Mouse (Mus musculus) liver, embryonic 15.5 days (tissue): ENCODE data around the gene Tspan9. TPM values are rescaled to one million over a fixed set of nuclear protein-coding genes. Genes with fewer than 3 reads are reported as not detected.

Experiments used
- ATAC-seq: fragments of 200-750 bp; cut with Nextera tagmentation; 2 replicates; pipeline ENCODE4 v1.8.0; 2017; ENCODE audit warnings: moderate number of reproducible peaks, mild to moderate bottlenecking, moderate library complexity; ENCODE audit not compliant: insufficient read depth
- H3K27ac ChIP-seq: fragments of 300-500 bp; sonication (generic); replicated peaks from 2 replicates; pipeline ENCODE4 v1.5.1; 2015; ENCODE audit warnings: mild to moderate bottlenecking, inconsistent platforms
- H3K27me3 ChIP-seq: fragments of 300-500 bp; sonication (generic); 2 replicates; pipeline ENCODE4 v1.6.1; 2015; ENCODE audit warnings: mild to moderate bottlenecking, inconsistent platforms
- H3K36me3 ChIP-seq: fragments of 300-500 bp; sonication (generic); replicated peaks from 2 replicates; pipeline ENCODE4 v1.6.1; 2015; ENCODE audit warnings: moderate library complexity, mild to moderate bottlenecking, inconsistent platforms
- H3K4me1 ChIP-seq: fragments of 300-500 bp; sonication (generic); replicated peaks from 2 replicates; pipeline ENCODE4 v1.6.1; 2015; ENCODE audit warnings: inconsistent platforms
- H3K4me2 ChIP-seq: fragments of 300-500 bp; sonication (generic); 2 replicates; pipeline ENCODE4 v1.6.1; 2015; ENCODE audit warnings: moderate library complexity, mild to moderate bottlenecking, inconsistent platforms
- H3K4me3 ChIP-seq: fragments of 300-500 bp; sonication (generic); replicated peaks from 2 replicates; pipeline ENCODE4 v1.5.1; 2015; ENCODE audit warnings: mild to moderate bottlenecking, inconsistent platforms
- H3K9ac ChIP-seq: fragments of 300-500 bp; sonication (generic); 2 replicates; pipeline ENCODE4 v1.6.1; 2015; ENCODE audit warnings: moderate library complexity, mild to moderate bottlenecking, inconsistent platforms
- H3K9me3 ChIP-seq: fragments of 300-500 bp; sonication (generic); replicated peaks from 2 replicates; pipeline ENCODE4 v1.6.1; 2016; ENCODE audit warnings: inconsistent platforms
- WGBS: fragments of 180-500 bp; shearing (Covaris S2); methylation state at CpG from one replicate; pipeline ENCODE4 v1.1.7; 2015; ENCODE audit warnings: mixed read lengths; ENCODE audit not compliant: insufficient replicate concordance; 5-methylcytosine and 5-hydroxymethylcytosine counted together
- polyA plus RNA-seq: library from polyadenylated mRNA; unstranded; fragments of >200 nt; fragmentation: Nextera tagmentation; extraction: Ambion mirVana; gene quantifications from 2 replicates; pipeline ENCODE4 v1.2.1, GENCODE M21; 2015

Tspan9 gene
- polyA plus RNA-seq, 1 experiment from 2014 or later = 23.6 TPM

DNA sequence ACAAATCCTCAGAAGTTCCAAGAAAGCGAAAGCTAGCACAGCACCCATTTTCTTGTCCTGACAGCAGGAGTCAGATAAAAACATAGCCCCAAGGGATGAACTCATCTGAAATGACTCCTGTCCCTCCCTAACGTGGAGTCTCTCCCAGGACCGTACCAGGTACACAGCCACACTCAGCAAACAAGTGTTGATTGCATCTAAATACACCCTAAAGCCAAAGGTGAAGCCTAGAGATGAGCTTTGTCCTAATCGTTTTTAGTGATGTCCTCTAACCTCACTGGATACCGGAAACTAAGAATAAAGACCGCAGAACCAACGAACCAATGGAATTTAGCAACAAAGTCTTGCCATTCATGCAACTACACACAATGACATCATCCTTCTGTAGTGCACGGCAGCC lies 96.2 kb downstream of the Tspan9 start:
- H3K4me2 ChIP-seq = no peak overlapping the region
- H3K4me1 ChIP-seq = peaks cover 7% of the 10 kb centered on the region
- H3K4me3 ChIP-seq = no peak overlapping the region
- no peaks in the 10 kb centered on the region for H3K36me3 ChIP-seq
- no peak overlapping the region for H3K9ac ChIP-seq
- H3K27me3 ChIP-seq = no peaks in the 10 kb centered on the region
- H3K9me3 ChIP-seq = no peaks in the 10 kb centered on the region
- H3K27ac ChIP-seq = no peak overlapping the region
- WGBS = 57% methylated on average over 8 of the region's 8 CpGs
- ATAC-seq = no peak

DNA sequence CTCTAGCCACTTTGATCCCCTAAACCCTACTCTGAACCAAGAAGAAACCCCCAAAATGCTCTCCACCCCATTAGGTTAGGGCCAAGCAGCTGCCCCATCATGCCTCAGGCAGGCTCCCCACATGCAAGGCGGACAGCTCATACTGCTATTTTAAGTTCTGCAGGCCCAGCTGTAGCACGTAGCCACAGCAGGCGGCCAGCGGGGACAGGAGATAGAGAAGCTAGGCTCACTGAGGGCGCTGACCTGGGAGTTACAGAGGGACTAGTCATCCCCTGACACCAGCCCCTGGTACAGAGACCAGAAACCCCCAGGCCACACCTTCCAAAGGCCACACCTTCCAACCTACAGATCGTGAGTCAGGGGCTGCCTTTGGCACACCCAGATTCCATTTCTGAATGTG lies 96.6 kb downstream of the Tspan9 start:
- WGBS = 56% methylated on average over 6 of the region's 6 CpGs
- no peak overlapping the region for H3K9ac ChIP-seq
- no peaks in the 10 kb centered on the region for H3K9me3 ChIP-seq
- no peak overlapping the region for H3K27ac ChIP-seq
- H3K27me3 ChIP-seq = no peaks in the 10 kb centered on the region
- H3K4me2 ChIP-seq = no peak overlapping the region
- no peaks in the 10 kb centered on the region for H3K36me3 ChIP-seq
- H3K4me3 ChIP-seq = no peak overlapping the region
- ATAC-seq = no peak
- H3K4me1 ChIP-seq = peaks cover 7% of the 10 kb centered on the region

DNA sequence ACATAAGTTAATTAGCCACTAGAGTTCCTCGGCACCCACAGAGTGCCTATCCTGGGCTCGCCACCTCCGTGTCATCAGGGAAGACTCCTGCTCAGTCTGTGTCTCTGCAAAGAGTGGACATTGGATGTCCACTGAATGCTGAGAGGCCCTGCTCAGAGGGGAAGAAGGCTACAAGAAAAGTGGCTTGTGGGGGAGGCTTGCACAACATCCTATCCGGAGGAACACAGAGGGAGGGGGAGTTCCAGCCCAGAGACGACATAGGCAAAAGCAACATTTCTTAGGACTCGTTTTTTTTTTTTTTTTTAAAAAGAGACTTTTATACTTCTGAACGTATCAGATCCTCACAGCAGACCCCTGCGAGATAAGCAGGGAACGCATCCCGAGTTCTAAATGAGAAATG lies 98.7 kb downstream of the Tspan9 start:
- peaks cover 7% of the 10 kb centered on the region for H3K4me1 ChIP-seq
- no peaks in the 10 kb centered on the region for H3K9me3 ChIP-seq
- no peak for ATAC-seq
- no peak overlapping the region for H3K27ac ChIP-seq
- H3K4me2 ChIP-seq = 0 out of 2 replicates have a peak overlapping the region, but pooled peaks have one; percentile 1
- no peak overlapping the region for H3K4me3 ChIP-seq
- H3K9ac ChIP-seq = no peak overlapping the region
- whole genome bisulfite sequencing = 28% methylated on average over 10 of the region's 10 CpGs
- no peaks in the 10 kb centered on the region for H3K36me3 ChIP-seq
- no peaks in the 10 kb centered on the region for H3K27me3 ChIP-seq

DNA sequence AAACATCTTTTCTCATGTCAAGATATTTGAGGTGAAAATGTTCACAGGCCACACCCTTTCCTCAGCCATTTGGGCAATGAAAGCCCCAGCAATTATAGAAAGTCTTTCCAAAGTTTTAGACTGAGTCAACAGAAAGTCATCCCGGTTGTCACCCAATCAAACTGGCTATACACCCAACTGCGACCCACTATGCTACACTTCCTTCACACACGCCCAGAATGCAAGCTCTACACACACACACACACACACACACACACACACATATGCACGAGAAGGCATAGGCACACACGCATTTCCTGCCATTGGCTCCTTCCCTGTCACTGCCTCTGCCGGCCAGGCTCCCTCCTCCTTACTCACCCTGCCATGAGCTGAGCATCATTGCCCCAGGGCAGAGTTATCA lies 99.9 kb downstream of the Tspan9 start:
- no peak overlapping the region for H3K9ac ChIP-seq
- no peak overlapping the region for H3K27ac ChIP-seq
- no peaks in the 10 kb centered on the region for H3K9me3 ChIP-seq
- peaks cover 7% of the 10 kb centered on the region for H3K4me1 ChIP-seq
- H3K36me3 ChIP-seq = no peaks in the 10 kb centered on the region
- H3K4me2 ChIP-seq = no peak overlapping the region
- 29% methylated on average over 6 of the region's 6 CpGs for WGBS
- no peaks in the 10 kb centered on the region; the same call in 1 of the 2 replicates for H3K27me3 ChIP-seq
- H3K4me3 ChIP-seq = no peak overlapping the region
- no peak for ATAC-seq

DNA sequence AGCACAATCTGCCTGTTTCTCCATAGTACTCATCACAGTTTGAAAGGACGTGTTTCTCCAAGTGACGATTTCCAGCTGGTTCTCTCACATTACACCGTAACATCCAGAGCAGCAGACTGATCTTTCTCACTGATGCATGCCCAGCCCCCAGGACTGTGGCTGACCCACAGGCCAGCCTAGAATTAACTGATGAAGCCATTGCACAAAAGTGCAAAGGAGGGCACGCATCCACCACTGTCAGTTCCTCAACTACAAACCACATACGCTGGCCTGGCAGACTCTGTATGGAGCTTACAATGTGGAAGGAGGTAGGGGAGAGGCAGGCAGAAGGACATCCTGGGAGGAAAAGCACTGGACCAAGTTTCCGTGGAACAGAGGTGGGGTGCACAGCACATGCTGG lies 101.6 kb downstream of the Tspan9 start:
- Histone ChIP-seq H3K9me3 (no peaks in the 10 kb centered on the region), H3K27ac (no peak overlapping the region), H3K4me2 (no peak overlapping the region), H3K27me3 (peaks cover 6% of the 10 kb centered on the region), H3K36me3 (no peaks in the 10 kb centered on the region), H3K4me1 (peaks cover 7% of the 10 kb centered on the region), H3K4me3 (no peak overlapping the region), H3K9ac (no peak overlapping the region)
- no peak for ATAC-seq
- WGBS = 25% methylated on average over 6 of the region's 6 CpGs

DNA sequence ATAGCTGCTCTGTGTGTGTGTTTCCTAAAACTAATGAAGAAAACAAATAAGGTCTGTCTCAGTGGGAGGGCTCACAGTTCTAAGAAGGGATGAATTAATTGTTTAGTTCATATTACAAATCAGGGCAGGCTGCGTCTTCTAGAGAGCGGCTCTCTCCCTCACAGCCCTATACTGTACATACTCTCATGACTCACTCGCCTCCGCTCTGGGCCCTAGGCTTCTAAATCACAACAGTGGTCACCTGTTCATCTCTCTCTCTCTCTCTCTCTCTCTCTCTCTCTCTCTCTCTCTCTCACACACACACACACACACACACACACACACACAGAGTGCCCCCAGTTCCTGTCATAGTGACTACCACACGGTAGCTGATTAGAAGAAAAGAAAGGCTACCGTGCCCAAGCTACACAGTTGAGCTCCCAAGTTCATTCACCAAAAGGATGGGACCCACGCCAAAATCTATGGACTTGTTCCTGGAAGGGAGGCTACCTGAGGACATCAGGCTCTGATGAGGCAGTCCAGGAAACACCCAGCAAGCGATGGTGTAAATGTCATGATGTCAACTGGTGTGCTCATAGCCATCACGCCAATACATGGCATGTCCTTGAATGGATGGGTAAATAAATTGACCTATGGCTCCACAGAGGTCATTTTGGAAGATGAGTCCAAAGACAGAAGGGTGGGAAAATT lies 104.2 kb downstream of the Tspan9 start:
- Histone ChIP-seq H3K4me3 (no peak overlapping the region), H3K9ac (no peak overlapping the region), H3K4me2 (no peak overlapping the region), H3K36me3 (no peaks in the 10 kb centered on the region), H3K9me3 (no peaks in the 10 kb centered on the region), H3K27ac (no peak overlapping the region), H3K27me3 (peaks cover 31% of the 10 kb centered on the region), H3K4me1 (peaks cover 5% of the 10 kb centered on the region)
- 62% methylated on average over 9 of the region's 9 CpGs for WGBS
- ATAC-seq = no peak

DNA sequence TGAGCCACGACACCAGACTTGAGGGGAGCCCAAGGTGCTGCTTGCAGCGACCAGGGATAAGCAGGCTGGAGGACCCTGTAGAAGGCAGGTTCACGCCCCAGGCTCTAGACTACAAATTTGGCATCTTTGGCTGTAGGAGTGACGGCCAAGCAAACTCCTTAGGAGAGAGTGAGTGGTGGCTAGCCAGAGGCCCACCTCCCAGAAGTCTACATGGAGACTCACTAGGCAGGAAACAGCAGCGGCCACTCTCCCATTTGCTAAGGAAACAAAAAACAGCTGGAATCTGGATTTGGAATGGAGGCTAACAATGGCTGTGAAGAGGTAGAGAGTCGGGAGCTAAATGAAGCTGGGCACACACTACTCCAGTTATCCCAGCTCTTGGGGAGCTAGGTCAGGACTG lies 104.8 kb downstream of the Tspan9 start:
- WGBS = 52% methylated on average over 6 of the region's 6 CpGs
- peaks cover 6% of the 10 kb centered on the region for H3K4me1 ChIP-seq

DNA sequence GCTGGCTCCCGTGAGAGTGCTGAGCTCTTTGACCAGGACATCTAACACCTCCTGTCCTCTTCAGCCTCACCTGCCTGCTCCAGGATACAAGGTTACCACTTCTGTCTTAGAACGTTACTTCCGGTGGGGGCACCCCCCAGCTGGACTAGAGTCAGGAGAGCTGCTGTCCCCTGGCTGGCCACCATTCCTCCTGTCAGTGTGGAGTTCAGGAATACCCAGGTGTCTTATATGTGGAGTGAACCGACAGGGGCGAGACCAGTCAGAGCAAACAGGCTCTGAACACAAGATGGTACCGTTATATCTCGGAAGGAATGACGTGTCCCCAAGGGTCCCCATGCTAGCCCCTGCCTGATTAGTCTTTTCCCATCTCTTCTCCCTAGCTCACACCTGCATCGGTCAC lies 106.8 kb downstream of the Tspan9 start:
- Histone ChIP-seq H3K27me3 (peaks cover 48% of the 10 kb centered on the region), H3K9ac (no peak overlapping the region), H3K4me2 (no peak overlapping the region), H3K9me3 (no peaks in the 10 kb centered on the region), H3K4me1 (peaks cover 6% of the 10 kb centered on the region), H3K36me3 (no peaks in the 10 kb centered on the region), H3K4me3 (no peak overlapping the region), H3K27ac (no peak overlapping the region)
- ATAC-seq = no peak
- 63% methylated on average over 9 of the region's 9 CpGs for WGBS

More for the DNA sequence above, 104.8 kb downstream of the Tspan9 start:
- H3K4me2 ChIP-seq = no peak overlapping the region
- peaks cover 38% of the 10 kb centered on the region for H3K27me3 ChIP-seq
- no peaks in the 10 kb centered on the region for H3K36me3 ChIP-seq
- H3K4me3 ChIP-seq = no peak overlapping the region
- H3K27ac ChIP-seq = no peak overlapping the region
- H3K9ac ChIP-seq = no peak overlapping the region
- no peaks in the 10 kb centered on the region for H3K9me3 ChIP-seq
- ATAC-seq = no peak

DNA sequence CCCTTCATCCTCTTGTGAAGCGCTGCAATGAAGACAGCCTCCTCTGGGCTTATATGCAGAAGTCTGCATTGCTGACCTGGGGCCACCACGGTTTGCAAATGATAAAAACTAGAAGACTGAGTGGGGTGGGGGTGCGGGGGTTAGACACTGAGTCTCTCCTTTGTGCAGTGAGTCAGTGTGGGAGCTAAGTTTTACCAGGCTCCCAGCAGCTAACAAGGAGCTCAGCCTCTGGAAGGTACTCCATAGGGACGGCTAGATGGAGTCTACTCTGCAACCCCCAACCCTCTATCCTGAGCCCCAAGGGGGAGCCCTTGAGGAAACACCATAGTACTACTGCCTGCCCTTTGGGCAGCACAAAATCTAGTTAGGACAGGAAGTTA lies 107.5 kb downstream of the Tspan9 start:
- no peaks in the 10 kb centered on the region for H3K9me3 ChIP-seq
- no peak overlapping the region for H3K9ac ChIP-seq
- peaks cover 48% of the 10 kb centered on the region for H3K27me3 ChIP-seq
- H3K27ac ChIP-seq = no peak overlapping the region
- peak overlapping the region; percentile 66 for H3K4me2 ChIP-seq
- peaks cover 6% of the 10 kb centered on the region for H3K4me1 ChIP-seq
- peak overlapping the region; percentile 27; the same call in 1 of the 2 replicates for H3K4me3 ChIP-seq
- WGBS = 1% methylated on average over 4 of the region's 4 CpGs
- H3K36me3 ChIP-seq = no peaks in the 10 kb centered on the region
- no peak for ATAC-seq

DNA sequence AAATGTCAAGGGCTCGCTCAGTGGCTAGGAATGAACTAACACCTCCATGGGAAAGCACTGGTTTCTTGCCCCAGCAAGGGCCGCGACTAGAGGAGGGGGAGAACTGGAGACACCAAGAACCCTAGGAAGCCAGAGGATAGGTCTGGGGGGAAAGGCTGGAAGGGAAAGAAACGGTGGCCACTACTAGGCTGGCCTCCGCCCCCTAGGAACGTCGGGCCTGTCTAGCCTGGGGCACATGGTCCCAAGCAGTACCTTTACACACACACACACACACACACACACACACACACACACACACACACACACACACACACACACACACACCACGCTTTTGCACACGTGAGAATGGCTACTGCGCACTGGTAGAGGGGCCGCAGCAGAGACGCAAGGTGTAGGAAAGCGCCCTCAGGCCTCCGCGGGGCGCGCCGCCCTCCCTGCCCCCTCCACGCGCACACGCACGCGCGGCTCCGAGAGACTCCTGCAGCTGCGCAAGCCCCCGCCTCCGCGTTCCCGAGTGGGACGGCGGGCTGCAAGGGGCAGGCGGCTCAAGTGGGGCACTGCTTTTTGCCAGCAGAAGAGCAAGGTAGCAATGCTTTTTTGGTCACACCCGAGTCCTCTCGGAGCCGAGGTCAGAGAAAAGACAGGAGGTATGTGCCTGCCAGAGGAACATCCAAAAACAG lies 108.0 kb downstream of the Tspan9 start:
- peaks cover 48% of the 10 kb centered on the region for H3K27me3 ChIP-seq
- WGBS = under 1% methylated on average over 36 of the region's 36 CpGs
- H3K9me3 ChIP-seq = no peaks in the 10 kb centered on the region
- peak overlapping the region; percentile 47 for H3K4me3 ChIP-seq
- no peak overlapping the region for H3K27ac ChIP-seq
- peak overlapping the region; percentile 66 for H3K4me2 ChIP-seq
- H3K9ac ChIP-seq = no peak overlapping the region
- H3K4me1 ChIP-seq = peaks cover 6% of the 10 kb centered on the region
- no peaks in the 10 kb centered on the region for H3K36me3 ChIP-seq
- peak; percentile 16; the same call in 1 of the 2 replicates for ATAC-seq

DNA sequence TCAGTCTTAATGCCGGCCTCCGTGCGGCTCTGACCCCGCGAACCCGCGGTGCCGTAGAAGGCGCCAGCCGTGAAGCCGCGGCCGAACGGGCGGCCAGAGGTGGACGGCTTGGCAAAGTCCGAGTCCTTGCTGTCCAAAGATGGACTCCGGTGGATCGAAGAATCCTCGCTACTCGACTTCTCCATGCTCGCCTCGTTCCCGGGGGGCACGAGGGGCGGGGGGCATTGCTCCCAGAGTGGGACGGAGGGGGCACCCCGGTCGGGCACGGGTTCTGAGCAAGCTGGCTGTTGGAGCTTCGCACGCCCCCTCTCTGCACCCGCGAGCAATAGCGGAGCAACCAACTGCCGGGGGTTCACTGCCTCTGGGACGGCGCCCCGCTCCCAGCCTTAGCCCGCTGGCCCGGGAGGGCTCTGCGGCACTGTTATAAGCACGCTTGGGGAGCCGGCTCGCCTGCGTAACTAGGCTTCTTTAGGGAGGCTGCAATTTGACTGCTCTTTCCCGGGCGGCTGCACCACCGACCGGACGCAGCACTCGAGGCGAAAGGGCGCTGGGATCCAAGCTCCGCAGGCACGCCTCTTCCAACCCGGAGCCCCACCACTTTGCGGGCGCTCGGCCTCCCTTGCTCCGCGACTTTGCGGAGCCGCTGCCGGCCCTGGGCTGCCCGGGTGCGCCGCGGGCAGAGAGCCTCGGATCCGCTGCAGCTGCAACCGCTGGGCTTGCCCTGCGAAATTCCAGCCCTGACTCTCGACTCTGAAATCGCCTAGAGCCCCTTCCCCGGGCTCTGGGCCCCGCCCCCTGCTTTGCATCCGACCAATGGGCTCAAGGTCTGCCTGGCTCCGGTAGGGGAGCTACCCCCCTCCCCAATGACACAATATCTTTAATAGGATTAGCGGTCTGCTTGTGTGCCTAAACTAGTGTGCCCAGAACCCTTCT lies 108.8 kb downstream of the Tspan9 start:
- 1% methylated on average over 78 of the region's 80 CpGs for WGBS
- peak; percentile 33; the same call in 1 of the 2 replicates for ATAC-seq
- H3K27ac ChIP-seq = no peak overlapping the region
- peak overlapping the region; percentile 47 for H3K4me3 ChIP-seq
- no peaks in the 10 kb centered on the region for H3K9me3 ChIP-seq
- H3K4me2 ChIP-seq = peak overlapping the region; percentile 66
- no peak overlapping the region; the same call in 1 of the 2 replicates for H3K9ac ChIP-seq
- no peaks in the 10 kb centered on the region for H3K36me3 ChIP-seq
- H3K27me3 ChIP-seq = peaks cover 48% of the 10 kb centered on the region
- peaks cover 6% of the 10 kb centered on the region for H3K4me1 ChIP-seq
